Comparison of ENCODE assay signal across 10 mouse cellular contexts in genomic region chr16:33195686-33196313, GRCm38 (mm10). TPM values are rescaled to one million over a fixed set of nuclear protein-coding genes. Genes with fewer than 3 reads are reported as not detected.
DNase-seq lines count a peak whose midpoint lies in the region; ATAC-seq and TF ChIP-seq lines count a peak whose summit lies in the region.
"Had no signal": no experiment of that assay in that cellular context is flagged by ENCODE, and none has a peak within 500 bp of the region (broad histone marks: within the 10 kb centered on the region; RNA-seq: fewer than 3 reads in every experiment).

No protein-coding gene starts in this region.

- H3K27me3 ChIP-seq in forebrain, postnatal 0 days (ENCODE audit: insufficient read depth, low read length), result no peaks in the 10 kb centered on the region
- H3K27me3 ChIP-seq in forebrain, embryonic 16.5 days (replicated peaks; ENCODE audit: control insufficient read depth, insufficient read depth, low read length), result no peaks in the 10 kb centered on the region
- no peaks in the 10 kb centered on the region for H3K27me3 ChIP-seq in midbrain, postnatal 0 days (ENCODE audit: insufficient read depth, low read length)
- no peaks in the 10 kb centered on the region for H3K27me3 ChIP-seq in midbrain, embryonic 11.5 days (ENCODE audit: control insufficient read depth, insufficient read depth, low read length)
- no peaks in the 10 kb centered on the region for H3K27me3 ChIP-seq in splenic B cell, adult 2 months (ENCODE audit: control insufficient read depth, insufficient read depth, low read length, poor library complexity, severe bottlenecking)
- H3K27me3 ChIP-seq: neural tube, embryonic 12.5 days had no signal

- no peak overlapping the region for H3K4me3 ChIP-seq in forebrain, postnatal 0 days (ENCODE audit: low read depth, low read length)
- no peak overlapping the region for H3K4me3 ChIP-seq in forebrain, embryonic 16.5 days (replicated peaks; ENCODE audit: low read length)
- no peak overlapping the region for H3K4me3 ChIP-seq in midbrain, postnatal 0 days (ENCODE audit: low read depth, low read length)
- no peak overlapping the region for H3K4me3 ChIP-seq in midbrain, embryonic 11.5 days (ENCODE audit: low read depth, low read length)
- H3K4me3 ChIP-seq: erythroblast, embryonic 14.5 days; neural tube, embryonic 12.5 days had no signal

- no peak overlapping the region for H3K4me2 ChIP-seq in forebrain, postnatal 0 days (ENCODE audit: low read depth)
- H3K4me2 ChIP-seq in forebrain, embryonic 16.5 days (ENCODE audit: low read length), result no peak overlapping the region
- H3K4me2 ChIP-seq in midbrain, postnatal 0 days (ENCODE audit: low read depth, low read length, poor library complexity, severe bottlenecking), result no peak overlapping the region
- H3K4me2 ChIP-seq in midbrain, embryonic 11.5 days, result no peak overlapping the region
- H3K4me2 ChIP-seq: neural tube, embryonic 12.5 days had no signal

- no peak overlapping the region for H3K9ac ChIP-seq in forebrain, postnatal 0 days
- H3K9ac ChIP-seq in forebrain, embryonic 16.5 days (replicated peaks; ENCODE audit: low read depth, low read length), result no peak overlapping the region
- no peak overlapping the region for H3K9ac ChIP-seq in midbrain, postnatal 0 days (replicated peaks; ENCODE audit: low read length, poor library complexity, severe bottlenecking)
- H3K9ac ChIP-seq in midbrain, embryonic 11.5 days (ENCODE audit: low read length), result no peak overlapping the region
- H3K9ac ChIP-seq: neural tube, embryonic 12.5 days had no signal

- H3K27ac ChIP-seq in forebrain, postnatal 0 days (ENCODE audit: low read depth, low read length), result no peak overlapping the region
- H3K27ac ChIP-seq in forebrain, embryonic 16.5 days (ENCODE audit: low read length), result no peak overlapping the region
- no peak overlapping the region for H3K27ac ChIP-seq in midbrain, postnatal 0 days (ENCODE audit: low read depth, low read length)
- H3K27ac ChIP-seq in midbrain, embryonic 11.5 days (ENCODE audit: low read depth, low read length), result no peak overlapping the region
- H3K27ac ChIP-seq: neural tube, embryonic 12.5 days had no signal

- 38% methylated on average over 4 of the region's 5 CpGs for WGBS in forebrain, postnatal 0 days
- 53% methylated on average over 4 of the region's 5 CpGs for WGBS in forebrain, embryonic 16.5 days
- 60% methylated on average over 4 of the region's 5 CpGs for WGBS in midbrain, postnatal 0 days
- WGBS in midbrain, embryonic 11.5 days, result 68% methylated on average over 4 of the region's 5 CpGs

- H3K4me1 ChIP-seq in forebrain, postnatal 0 days (ENCODE audit: insufficient read depth), result no peaks in the 10 kb centered on the region
- 0 out of 2 replicates have a peak, but pooled peaks cover 2% of the 10 kb centered on the region for H3K4me1 ChIP-seq in forebrain, embryonic 16.5 days (replicated peaks; ENCODE audit: control insufficient read depth, insufficient read depth, low read length)
- no peaks in the 10 kb centered on the region for H3K4me1 ChIP-seq in midbrain, postnatal 0 days (ENCODE audit: insufficient read depth, low read length)
- H3K4me1 ChIP-seq in midbrain, embryonic 11.5 days (ENCODE audit: control insufficient read depth, insufficient read depth, low read length), result no peaks in the 10 kb centered on the region
- H3K4me1 ChIP-seq: neural tube, embryonic 12.5 days had no signal

- ATAC-seq in forebrain, postnatal 0 days, result no peak
- no peak for ATAC-seq in forebrain, embryonic 16.5 days
- ATAC-seq in midbrain, postnatal 0 days (ENCODE audit: low FRiP score), result no peak
- ATAC-seq in midbrain, embryonic 11.5 days (ENCODE audit: low FRiP score), result no peak

- H3K36me3 ChIP-seq in forebrain, postnatal 0 days (ENCODE audit: insufficient read depth), result peaks cover 10% of the 10 kb centered on the region
- H3K36me3 ChIP-seq in forebrain, embryonic 16.5 days (ENCODE audit: control insufficient read depth, insufficient read depth), result no peaks in the 10 kb centered on the region
- 0 out of 2 replicates have a peak, but pooled peaks cover 7% of the 10 kb centered on the region for H3K36me3 ChIP-seq in midbrain, postnatal 0 days (ENCODE audit: insufficient read depth, low read length)
- H3K36me3 ChIP-seq in midbrain, embryonic 11.5 days (ENCODE audit: control insufficient read depth, insufficient read depth, low read length), result no peaks in the 10 kb centered on the region
- no peaks in the 10 kb centered on the region for H3K36me3 ChIP-seq in splenic B cell, adult 2 months (ENCODE audit: control insufficient read depth, insufficient read depth, low read length, poor library complexity, severe bottlenecking)

- no peaks in the 10 kb centered on the region for H3K9me3 ChIP-seq in forebrain, postnatal 0 days (ENCODE audit: low read length)
- no peaks in the 10 kb centered on the region for H3K9me3 ChIP-seq in forebrain, embryonic 16.5 days (ENCODE audit: control insufficient read depth, low read length)
- H3K9me3 ChIP-seq in midbrain, postnatal 0 days (ENCODE audit: low read length), result no peaks in the 10 kb centered on the region
- H3K9me3 ChIP-seq in midbrain, embryonic 11.5 days (ENCODE audit: control insufficient read depth, low read length), result no peaks in the 10 kb centered on the region
- H3K9me3 ChIP-seq: neural tube, embryonic 12.5 days had no signal

- TF ChIP-seq CTCF in forebrain, postnatal 0 days (IDR thresholded peaks at IDR 0.05; ENCODE audit: low read depth), result peak; percentile 29; the same call in 1 of the 2 replicates
- peak; percentile 64 for TF ChIP-seq CTCF in midbrain, postnatal 0 days (IDR thresholded peaks at IDR 0.05)

- no peak for DNase-seq in forebrain, postnatal 0 days
- DNase-seq in midbrain, postnatal 0 days (ENCODE audit: low spot score), result peak; percentile 47
- no peak for DNase-seq in midbrain, embryonic 11.5 days (ENCODE audit: low spot score, missing footprints)
- peak; percentile 60 for DNase-seq in induced T-regulatory cell, adult 2 months (ENCODE audit: low read depth)
- DNase-seq in splenic B cell, adult 2 months (ENCODE audit: low read depth, low spot score), result peak; percentile 44
- DNase-seq in gastrocnemius, postnatal 4 days (ENCODE audit: low spot score in 2 of 2), result no peak
- no peak for DNase-seq in adrenal gland, adult 2 months

RNA-seq across cellular contexts. Expression of gene Osbpl11, which starts 10.9 kb away (rescaled TPM):
- 23.5 and 24.8 TPM in 2 replicates for total RNA-seq in forebrain, postnatal 0 days (2014; rRNA removed)
- 9.0 and 13.3 TPM in 2 replicates for polyA plus RNA-seq in forebrain, postnatal 0 days (2015; fragmentation: Nextera tagmentation; extraction: Ambion mirVana)
- polyA plus RNA-seq in forebrain, embryonic 16.5 days (2015; fragmentation: Nextera tagmentation; extraction: Ambion mirVana), result 16.7 and 18.1 TPM in 2 replicates
- 25.1 TPM in 2 replicates for total RNA-seq in midbrain, postnatal 0 days (2014; rRNA removed)
- polyA plus RNA-seq in midbrain, postnatal 0 days (2015; fragmentation: Nextera tagmentation; extraction: Ambion mirVana), result 11.7 and 12.0 TPM in 2 replicates
- polyA plus RNA-seq in midbrain, embryonic 11.5 days (2014; fragmentation: Nextera tagmentation; extraction: Ambion mirVana), result 24.5 and 25.2 TPM in 2 replicates
- total RNA-seq in gastrocnemius, postnatal 4 days (2021), result 10 to 100 TPM; 17.8 to 20.2 TPM
- 10 to 100 TPM; 37.9 to 43.7 TPM for total RNA-seq in adrenal gland, adult 2 months (2021)
- 14.0 and 16.4 TPM in 2 replicates for polyA plus RNA-seq in adrenal gland, adult 2 months (2012; rRNA removed)

RNA-seq across cellular contexts. Expression of gene Snx4, which starts 55.4 kb away (rescaled TPM):
- 91.1 and 108 TPM in 2 replicates for total RNA-seq in forebrain, postnatal 0 days (2014; rRNA removed)
- polyA plus RNA-seq in forebrain, postnatal 0 days (2015; fragmentation: Nextera tagmentation; extraction: Ambion mirVana), result 93.5 and 95.4 TPM in 2 replicates
- polyA plus RNA-seq in forebrain, embryonic 16.5 days (2015; fragmentation: Nextera tagmentation; extraction: Ambion mirVana), result 87.0 and 93.2 TPM in 2 replicates
- total RNA-seq in midbrain, postnatal 0 days (2014; rRNA removed), result 65.8 and 84.6 TPM in 2 replicates
- polyA plus RNA-seq in midbrain, postnatal 0 days (2015; fragmentation: Nextera tagmentation; extraction: Ambion mirVana), result 108 and 111 TPM in 2 replicates
- 86.9 and 92.9 TPM in 2 replicates for polyA plus RNA-seq in midbrain, embryonic 11.5 days (2014; fragmentation: Nextera tagmentation; extraction: Ambion mirVana)
- 10 to 100 TPM; 46.9 to 52.8 TPM for total RNA-seq in gastrocnemius, postnatal 4 days (2021)
- total RNA-seq in adrenal gland, adult 2 months (2021), result 10 to 100 TPM; 45.5 to 47.4 TPM
- 2.6 and 6.9 TPM in 2 replicates for polyA plus RNA-seq in adrenal gland, adult 2 months (2012; rRNA removed)

Comparison
In these comparisons a context has a peak if more than half of its experiments do, and no peak if none do; other contexts are left out.
1. DNase-seq: peak in midbrain, postnatal 0 days (single experiment), induced T-regulatory cell, adult 2 months (single experiment) and splenic B cell, adult 2 months (single experiment); none in forebrain, postnatal 0 days (single experiment), midbrain, embryonic 11.5 days (single experiment), gastrocnemius, postnatal 4 days (0 of 2) and adrenal gland, adult 2 months (single experiment).
2. RNA of gene Snx4, which starts 55.4 kb away (polyA plus RNA-seq): 108 to 111 TPM in midbrain, postnatal 0 days, 93.5 to 95.4 TPM in forebrain, postnatal 0 days, 87.0 to 93.2 TPM in forebrain, embryonic 16.5 days and 86.9 to 92.9 TPM in midbrain, embryonic 11.5 days; 2.6 to 6.9 TPM in adrenal gland, adult 2 months; every median in the first group is over 10 times any median in the second.